23 mouse cellular contexts compared by ENCODE assay signal in the genomic region with DNA sequence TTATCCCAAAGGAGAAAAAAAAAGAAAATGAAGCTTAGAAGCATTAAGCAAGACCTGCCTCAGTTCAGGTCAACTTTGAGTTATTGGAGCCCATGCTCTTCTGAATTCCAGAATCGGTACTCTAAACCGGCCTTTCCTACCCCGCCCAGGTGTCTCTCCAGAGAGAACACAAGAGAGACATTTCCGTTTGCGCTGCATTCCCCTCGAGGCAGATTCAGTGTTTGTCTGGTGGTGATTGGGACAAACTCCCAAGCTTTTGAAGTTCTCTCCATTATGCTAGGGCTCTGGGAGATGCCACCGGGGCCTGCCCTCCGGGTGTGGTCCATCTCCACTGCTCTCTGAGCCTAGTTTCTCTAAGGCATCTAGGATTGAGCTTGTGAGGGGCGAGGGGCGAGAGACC.
DNase-seq lines count a peak whose midpoint lies in the region; TF ChIP-seq lines count a peak whose summit lies in the region.
"Had no signal": no experiment of that assay in that cellular context is flagged by ENCODE, and none has a peak within 500 bp of the region (broad histone marks: within the 10 kb centered on the region; RNA-seq: fewer than 3 reads in every experiment).

No protein-coding gene starts in this region.

- no peaks in the 10 kb centered on the region for H3K36me3 ChIP-seq in heart, adult 2 months (ENCODE audit: control insufficient read depth, insufficient read depth, low read length)
- H3K36me3 ChIP-seq: G1E had no signal

- 91% methylated on average over 10 of the region's 10 CpGs for WGBS in heart, adult 2 months

- intact Hi-C loops in heart, adult 2 months (cut with DNase I), result no loop called here

- no peaks in the 10 kb centered on the region for H3K27me3 ChIP-seq in heart, adult 2 months (ENCODE audit: control insufficient read depth, insufficient read depth, low read length)
- H3K27me3 ChIP-seq: CH12.LX, Patski had no signal

- TF ChIP-seq POLR2A in heart, adult 2 months (IDR thresholded peaks at IDR 0.05; ENCODE audit: insufficient read depth, low read depth, low read length), result no peak

- H3K9ac ChIP-seq in heart, adult 2 months (ENCODE audit: low read depth, low read length), result no peak overlapping the region

- TF ChIP-seq EP300 in heart, adult 2 months (IDR thresholded peaks at IDR 0.05; ENCODE audit: insufficient read depth, low read depth, low read length), result no peak

- H3K4me3 ChIP-seq in heart, adult 2 months, result no peak overlapping the region

- no peak for TF ChIP-seq CTCF in heart, adult 2 months (IDR thresholded peaks at IDR 0.05)

- H3K27ac ChIP-seq in heart, adult 2 months, result no peak overlapping the region

- peak; percentile 66 for DNase-seq in heart, adult 11 months
- DNase-seq in heart, adult 2 months, result no peak
- DNase-seq in ES-CJ7 (ENCODE audit: low read depth, low spot score) (peak; percentile 49), R1 (ENCODE audit: low read depth, low spot score) (peak; percentile 29), ZHBTc4 (ENCODE audit: low read depth, low spot score) (peak; percentile 72)
- no peak for DNase-seq in lung, postnatal 25 days (ENCODE audit: low spot score)
- no peak for DNase-seq in retina, embryonic 14.5 days (ENCODE audit: low spot score)
- no peak for DNase-seq in urinary bladder, adult 2 months (ENCODE audit: low spot score)
- DNase-seq: adrenal gland, adult 2 months; adrenal gland, adult 8-10 months; adrenal gland, postnatal 10 days; adrenal gland, postnatal 14 days; adrenal gland, postnatal 25 days; adrenal gland, postnatal 36 days; B cell, adult 2 months; cerebellum, adult 11 months; cerebellum, adult 11-12 months; cerebellum, adult 18-20 months; cerebellum, adult 2 months; cerebellum, adult 8-10 months had no signal

- no peaks in the 10 kb centered on the region for H3K4me1 ChIP-seq in heart, adult 2 months (ENCODE audit: control insufficient read depth, insufficient read depth, low read length)

- H3K79me2 ChIP-seq in heart, adult 2 months (replicated peaks; ENCODE audit: control insufficient read depth, insufficient read depth, low read length), result no peaks in the 10 kb centered on the region

Comparison
In these comparisons a context has a peak if more than half of its experiments do, and no peak if none do; other contexts are left out.
1. DNase-seq: peak in heart, adult 11 months (single experiment), ES-CJ7 (single experiment), R1 (single experiment) and ZHBTc4 (single experiment); none in heart, adult 2 months (0 of 2), lung, postnatal 25 days (single experiment), retina, embryonic 14.5 days (single experiment) and urinary bladder, adult 2 months (single experiment).